Mouse (Mus musculus) lung, embryonic 15.5 days (tissue): ENCODE results near the gene Gm48552. TPM values are rescaled to one million over a fixed set of nuclear protein-coding genes. Genes with fewer than 3 reads are reported as not detected.

Experiments used
- ATAC-seq: fragments of 200-750 bp; cut with Nextera tagmentation; 2 replicates; pipeline ENCODE4 v1.8.0; 2017; ENCODE audit warnings: moderate number of reproducible peaks, borderline replicate concordance; ENCODE audit not compliant: low FRiP score, low TSS enrichment; ENCODE audit errors: extremely low read depth
- H3K27ac ChIP-seq: fragments of 300-500 bp; sonication (generic); 2 replicates; pipeline ENCODE4 v1.5.1; 2015; ENCODE audit warnings: moderate library complexity, mild to moderate bottlenecking, inconsistent platforms
- H3K27me3 ChIP-seq: fragments of 300-500 bp; sonication (generic); 2 replicates; pipeline ENCODE4 v1.6.1; 2015; ENCODE audit warnings: inconsistent platforms
- H3K36me3 ChIP-seq: fragments of 300-500 bp; sonication (generic); 2 replicates; pipeline ENCODE4 v1.6.1; 2015; ENCODE audit warnings: inconsistent platforms
- H3K4me1 ChIP-seq: fragments of 300-500 bp; sonication (generic); 2 replicates; pipeline ENCODE4 v1.6.1; 2015; ENCODE audit warnings: inconsistent platforms
- H3K4me2 ChIP-seq: fragments of 300-500 bp; sonication (generic); 2 replicates; pipeline ENCODE4 v1.6.1; 2015; ENCODE audit warnings: inconsistent platforms, mild to moderate bottlenecking, moderate library complexity
- H3K4me3 ChIP-seq: fragments of 300-500 bp; sonication (generic); 2 replicates; pipeline ENCODE4 v1.5.1; 2015; ENCODE audit warnings: mild to moderate bottlenecking, inconsistent platforms
- H3K9ac ChIP-seq: fragments of 300-500 bp; sonication (generic); 2 replicates; pipeline ENCODE4 v1.6.1; 2015; ENCODE audit warnings: inconsistent platforms
- H3K9me3 ChIP-seq: fragments of 300-500 bp; sonication (generic); 2 replicates; pipeline ENCODE4 v1.6.1; 2016; ENCODE audit warnings: inconsistent platforms
- WGBS: fragments of 180-500 bp; shearing (Covaris S2); methylation state at CpG from one replicate; pipeline ENCODE4 v1.1.7; 2015; 5-methylcytosine and 5-hydroxymethylcytosine counted together
- polyA plus RNA-seq: library from polyadenylated mRNA; unstranded; fragments of >200 nt; fragmentation: Nextera tagmentation; extraction: Ambion mirVana; gene quantifications from 2 replicates; pipeline ENCODE4 v1.2.1, GENCODE M21; 2015

Gene Gm48552
- polyA plus RNA-seq, 1 experiment from 2014 or later = 2.3 TPM

GRCm38 (mm10) chr10:81364666-81365065 is 24.1 kb upstream of the Gm48552 start:
- Histone ChIP-seq H3K36me3 (peaks cover 33% of the 10 kb centered on the region), H3K9me3 (no peaks in the 10 kb centered on the region), H3K4me3 (peak overlapping the region; percentile 28), H3K9ac (peak overlapping the region; percentile 15; the same call in 1 of the 2 replicates), H3K27me3 (peaks cover 6% of the 10 kb centered on the region; the same call in 1 of the 2 replicates), H3K27ac (0 out of 2 replicates have a peak overlapping the region, but pooled peaks have one; percentile 12), H3K4me2 (peak overlapping the region; percentile 59), H3K4me1 (peaks cover 58% of the 10 kb centered on the region)
- ATAC-seq = 0 out of 2 replicates have a peak, but pooled peaks have one; percentile 7
- WGBS = 7% methylated on average over 28 of the region's 28 CpGs

GRCm38 (mm10) chr10:81365073-81365472 is 23.7 kb upstream of the Gm48552 start:
- peaks cover 6% of the 10 kb centered on the region; the same call in 1 of the 2 replicates for H3K27me3 ChIP-seq
- 31% methylated on average over 4 of the region's 4 CpGs for WGBS
- H3K9me3 ChIP-seq = no peaks in the 10 kb centered on the region
- H3K27ac ChIP-seq = 0 out of 2 replicates have a peak overlapping the region, but pooled peaks have one; percentile 12
- peaks cover 54% of the 10 kb centered on the region for H3K4me1 ChIP-seq
- H3K4me2 ChIP-seq = 0 out of 2 replicates have a peak overlapping the region, but pooled peaks have one; percentile 59
- no peak overlapping the region for H3K9ac ChIP-seq
- no peak for ATAC-seq
- no peak overlapping the region for H3K4me3 ChIP-seq
- H3K36me3 ChIP-seq = peaks cover 37% of the 10 kb centered on the region

- peaks cover 48% of the 10 kb centered on the region for H3K4me1 ChIP-seq
- H3K27ac ChIP-seq = 0 out of 2 replicates have a peak within 1 kb of the TSS, but pooled peaks have one; percentile 12
- 22% methylated on average over 12 of the region's 12 CpGs for WGBS
- peak within 1 kb of the TSS; percentile 28 for H3K4me3 ChIP-seq
- no peaks in the 10 kb centered on the region for H3K9me3 ChIP-seq
- peaks cover 6% of the 10 kb centered on the region; the same call in 1 of the 2 replicates for H3K27me3 ChIP-seq
- H3K9ac ChIP-seq = no peak within 1 kb of the TSS
- ATAC-seq = no peak
- peaks cover 45% of the 10 kb centered on the region for H3K36me3 ChIP-seq
- peak within 1 kb of the TSS; percentile 59 for H3K4me2 ChIP-seq
Measured at GRCm38 (mm10) chr10:81365672-81366476, 22.9 kb upstream of the Gm48552 start, which contains the start of gene 4930404N11Rik. TSS of gene 4930404N11Rik (minus strand) at chr10:81365816.

- Histone ChIP-seq H3K4me1 (peaks cover 40% of the 10 kb centered on the region), H3K9me3 (no peaks in the 10 kb centered on the region), H3K36me3 (peaks cover 50% of the 10 kb centered on the region), H3K4me3 (no peak overlapping the region), H3K9ac (no peak overlapping the region), H3K4me2 (no peak overlapping the region), H3K27me3 (peaks cover 6% of the 10 kb centered on the region; the same call in 1 of the 2 replicates), H3K27ac (no peak overlapping the region)
- ATAC-seq = no peak
- WGBS = 58% methylated on average over 6 of the region's 6 CpGs
Measured at GRCm38 (mm10) chr10:81366477-81367206, 22.2 kb upstream of the Gm48552 start.

- Histone ChIP-seq H3K9ac (no peak overlapping the region), H3K27ac (no peak overlapping the region), H3K4me2 (no peak overlapping the region), H3K4me3 (no peak overlapping the region), H3K36me3 (peaks cover 50% of the 10 kb centered on the region), H3K4me1 (peaks cover 35% of the 10 kb centered on the region), H3K27me3 (peaks cover 6% of the 10 kb centered on the region; the same call in 1 of the 2 replicates), H3K9me3 (no peaks in the 10 kb centered on the region)
- no peak for ATAC-seq
- 74% methylated on average over 6 of the region's 6 CpGs for WGBS
Measured at GRCm38 (mm10) chr10:81367207-81367495, 21.7 kb upstream of the Gm48552 start.

GRCm38 (mm10) chr10:81375322-81375721 is 13.5 kb upstream of the Gm48552 start:
- H3K9ac ChIP-seq = no peak overlapping the region
- ATAC-seq = no peak
- H3K36me3 ChIP-seq = peaks cover 34% of the 10 kb centered on the region
- no peaks in the 10 kb centered on the region for H3K9me3 ChIP-seq
- no peak overlapping the region for H3K4me3 ChIP-seq
- no peak overlapping the region for H3K4me2 ChIP-seq
- 90% methylated on average over 10 of the region's 10 CpGs for WGBS
- H3K27ac ChIP-seq = no peak overlapping the region
- peaks cover 29% of the 10 kb centered on the region for H3K4me1 ChIP-seq
- no peaks in the 10 kb centered on the region for H3K27me3 ChIP-seq

- Histone ChIP-seq H3K4me2 (peak overlapping the region; percentile 80), H3K9me3 (no peaks in the 10 kb centered on the region), H3K27me3 (no peaks in the 10 kb centered on the region), H3K9ac (peak overlapping the region; percentile 95; the same call in 1 of the 2 replicates), H3K4me1 (peaks cover 30% of the 10 kb centered on the region), H3K36me3 (peaks cover 24% of the 10 kb centered on the region), H3K27ac (no peak overlapping the region), H3K4me3 (peak overlapping the region; percentile 71)
- WGBS = 23% methylated on average over 6 of the region's 6 CpGs
- no peak for ATAC-seq
Measured at GRCm38 (mm10) chr10:81376561-81377361, 12.0 kb upstream of the Gm48552 start.

GRCm38 (mm10) chr10:81377362-81377664 is 11.5 kb upstream of the Gm48552 start:
- Histone ChIP-seq H3K4me2 (peak overlapping the region; percentile 80), H3K9ac (peak overlapping the region; percentile 95), H3K4me3 (peak overlapping the region; percentile 71), H3K9me3 (no peaks in the 10 kb centered on the region), H3K4me1 (peaks cover 33% of the 10 kb centered on the region), H3K27me3 (no peaks in the 10 kb centered on the region), H3K36me3 (peaks cover 24% of the 10 kb centered on the region), H3K27ac (peak overlapping the region; percentile 39; the same call in 1 of the 2 replicates)
- no peak for ATAC-seq
- WGBS = 33% methylated on average over 2 of the region's 2 CpGs

- Histone ChIP-seq H3K9me3 (no peaks in the 10 kb centered on the region), H3K4me2 (peak within 1 kb of the TSS; percentile 80), H3K27me3 (no peaks in the 10 kb centered on the region), H3K36me3 (peaks cover 21% of the 10 kb centered on the region), H3K9ac (peak within 1 kb of the TSS; percentile 95), H3K27ac (peak within 1 kb of the TSS; percentile 73), H3K4me1 (peaks cover 33% of the 10 kb centered on the region), H3K4me3 (peak within 1 kb of the TSS; percentile 71)
- ATAC-seq = no peak; the same call in 1 of the 2 replicates
- WGBS = 1% methylated on average over 41 of the region's 59 CpGs
Measured at GRCm38 (mm10) chr10:81377793-81378552, 10.8 kb upstream of the Gm48552 start, which contains the start of gene Fzr1. TSS of gene Fzr1 (minus strand) at chr10:81378516.

GRCm38 (mm10) chr10:81378553-81379182 is 10.1 kb upstream of the Gm48552 start:
- H3K9ac ChIP-seq = peak overlapping the region; percentile 50
- no peaks in the 10 kb centered on the region for H3K27me3 ChIP-seq
- peak overlapping the region; percentile 73 for H3K27ac ChIP-seq
- under 1% methylated on average over 45 of the region's 46 CpGs for WGBS
- H3K4me2 ChIP-seq = peak overlapping the region; percentile 80
- H3K36me3 ChIP-seq = peaks cover 15% of the 10 kb centered on the region
- ATAC-seq = peak; percentile 95
- H3K4me1 ChIP-seq = peaks cover 33% of the 10 kb centered on the region
- H3K9me3 ChIP-seq = no peaks in the 10 kb centered on the region
- H3K4me3 ChIP-seq = peak overlapping the region; percentile 71
